Mouse (Mus musculus) heart, embryonic 16.5 days (tissue): ENCODE results near the gene Prph. TPM values are rescaled to one million over a fixed set of nuclear protein-coding genes. Genes with fewer than 3 reads are reported as not detected.

Source experiments
- ATAC-seq: fragments of 200-750 bp; cut with Nextera tagmentation; replicated peaks from 2 replicates; pipeline ENCODE4 v1.8.0; 2017; ENCODE audit warnings: moderate number of reproducible peaks; ENCODE audit not compliant: insufficient read depth, low FRiP score; ENCODE audit errors: extremely low read depth
- H3K27ac ChIP-seq: fragments of 300-500 bp; sonication (generic); 2 replicates; pipeline ENCODE4 v1.5.1; 2014; ENCODE audit warnings: mild to moderate bottlenecking, low read length, control low read depth, moderate library complexity
- H3K27me3 ChIP-seq: fragments of 300-500 bp; sonication (generic); 2 replicates; pipeline ENCODE4 v1.6.1; 2014; ENCODE audit warnings: low read length, mixed read lengths; ENCODE audit not compliant: control insufficient read depth, insufficient read depth
- H3K36me3 ChIP-seq: fragments of 300-500 bp; sonication (generic); 2 replicates; pipeline ENCODE4 v1.6.1; 2014; ENCODE audit not compliant: control insufficient read depth, insufficient read depth
- H3K4me1 ChIP-seq: fragments of 300-500 bp; sonication (generic); 2 replicates; pipeline ENCODE4 v1.6.1; 2014; ENCODE audit warnings: low read length, mixed read lengths; ENCODE audit not compliant: control insufficient read depth, insufficient read depth
- H3K4me2 ChIP-seq: fragments of 300-500 bp; sonication (generic); 2 replicates; pipeline ENCODE4 v1.6.1; 2014; ENCODE audit warnings: low read depth, mild to moderate bottlenecking, control low read depth, low read length
- H3K4me3 ChIP-seq: fragments of 300-500 bp; sonication (generic); 2 replicates; pipeline ENCODE4 v1.5.1; 2014; ENCODE audit warnings: mild to moderate bottlenecking, control low read depth, low read length
- H3K9ac ChIP-seq: fragments of 300-500 bp; sonication (generic); 2 replicates; pipeline ENCODE4 v1.6.1; 2014; ENCODE audit warnings: low read length, control low read depth
- H3K9me3 ChIP-seq: fragments of 300-500 bp; sonication (generic); replicated peaks from 2 replicates; pipeline ENCODE4 v1.6.1; 2016; ENCODE audit warnings: low read length; ENCODE audit not compliant: control insufficient read depth
- WGBS: fragments of 180-500 bp; shearing (Covaris S2); extraction: QIAGEN DNeasy Blood & Tissue Kit; methylation state at CpG from one replicate; pipeline ENCODE4 v1.1.7; 2014; 5-methylcytosine and 5-hydroxymethylcytosine counted together
- polyA plus RNA-seq: library from polyadenylated mRNA; unstranded; fragments of >200 nt; fragmentation: Nextera tagmentation; extraction: Ambion mirVana; gene quantifications from 2 replicates; pipeline ENCODE4 v1.2.1, GENCODE M21; 2015

The Prph gene
- polyA plus RNA-seq, 1 experiment from 2014 or later = 2.4 TPM

- Histone ChIP-seq H3K4me1 (peaks cover 5% of the 10 kb centered on the region; the same call in 1 of the 2 replicates), H3K4me3 (no peak overlapping the region), H3K4me2 (no peak overlapping the region), H3K36me3 (no peaks in the 10 kb centered on the region), H3K27ac (no peak overlapping the region), H3K9ac (no peak overlapping the region), H3K27me3 (no peaks in the 10 kb centered on the region; the same call in 1 of the 2 replicates), H3K9me3 (0 out of 2 replicates have a peak, but pooled peaks cover 2% of the 10 kb centered on the region)
- 93% methylated on average over 4 of the region's 4 CpGs for WGBS
- ATAC-seq = no peak
Measured at GRCm38 (mm10) chr15:99020171-99020570, 34.8 kb upstream of the Prph start.

- no peak for ATAC-seq
- WGBS = 97% methylated on average over 7 of the region's 7 CpGs
- no peak overlapping the region for H3K4me2 ChIP-seq
- H3K4me1 ChIP-seq = peaks cover 5% of the 10 kb centered on the region; the same call in 1 of the 2 replicates
- no peak overlapping the region for H3K9ac ChIP-seq
- H3K36me3 ChIP-seq = no peaks in the 10 kb centered on the region
- 0 out of 2 replicates have a peak, but pooled peaks cover 2% of the 10 kb centered on the region for H3K9me3 ChIP-seq
- H3K27ac ChIP-seq = no peak overlapping the region
- H3K27me3 ChIP-seq = no peaks in the 10 kb centered on the region
- H3K4me3 ChIP-seq = no peak overlapping the region
Measured at GRCm38 (mm10) chr15:99021255-99021654, 33.7 kb upstream of the Prph start.

- Histone ChIP-seq H3K4me3 (no peak overlapping the region), H3K36me3 (no peaks in the 10 kb centered on the region), H3K27ac (no peak overlapping the region), H3K4me2 (no peak overlapping the region), H3K9ac (no peak overlapping the region), H3K9me3 (0 out of 2 replicates have a peak, but pooled peaks cover 2% of the 10 kb centered on the region), H3K4me1 (peaks cover 11% of the 10 kb centered on the region), H3K27me3 (no peaks in the 10 kb centered on the region)
- 19% methylated on average over 7 of the region's 8 CpGs for WGBS
- ATAC-seq = no peak
Measured at GRCm38 (mm10) chr15:99024668-99025314, 30.2 kb upstream of the Prph start.

GRCm38 (mm10) chr15:99025414-99025813 lies 29.6 kb upstream of the Prph start:
- 75% methylated on average over 13 of the region's 13 CpGs for WGBS
- no peaks in the 10 kb centered on the region for H3K27me3 ChIP-seq
- H3K36me3 ChIP-seq = no peaks in the 10 kb centered on the region
- 0 out of 2 replicates have a peak, but pooled peaks cover 2% of the 10 kb centered on the region for H3K9me3 ChIP-seq
- H3K9ac ChIP-seq = no peak overlapping the region
- ATAC-seq = no peak
- no peak overlapping the region for H3K27ac ChIP-seq
- H3K4me1 ChIP-seq = peaks cover 11% of the 10 kb centered on the region
- no peak overlapping the region for H3K4me3 ChIP-seq
- H3K4me2 ChIP-seq = no peak overlapping the region

GRCm38 (mm10) chr15:99026259-99026658 lies 28.7 kb upstream of the Prph start:
- Histone ChIP-seq H3K9me3 (0 out of 2 replicates have a peak, but pooled peaks cover 2% of the 10 kb centered on the region), H3K36me3 (no peaks in the 10 kb centered on the region), H3K4me2 (no peak overlapping the region), H3K27me3 (no peaks in the 10 kb centered on the region), H3K4me1 (peaks cover 14% of the 10 kb centered on the region), H3K9ac (no peak overlapping the region), H3K4me3 (no peak overlapping the region), H3K27ac (no peak overlapping the region)
- 60% methylated on average over 4 of the region's 4 CpGs for WGBS
- no peak for ATAC-seq

GRCm38 (mm10) chr15:99027116-99027515 lies 27.9 kb upstream of the Prph start:
- Histone ChIP-seq H3K36me3 (no peaks in the 10 kb centered on the region), H3K9me3 (no peaks in the 10 kb centered on the region), H3K4me1 (peaks cover 19% of the 10 kb centered on the region), H3K4me3 (no peak overlapping the region), H3K27me3 (no peaks in the 10 kb centered on the region), H3K9ac (no peak overlapping the region), H3K27ac (no peak overlapping the region), H3K4me2 (no peak overlapping the region)
- 71% methylated on average over 5 of the region's 5 CpGs for WGBS
- no peak for ATAC-seq

- Histone ChIP-seq H3K4me1 (peaks cover 37% of the 10 kb centered on the region), H3K9me3 (no peaks in the 10 kb centered on the region), H3K36me3 (no peaks in the 10 kb centered on the region), H3K27ac (peak overlapping the region; percentile 95), H3K4me3 (peak overlapping the region; percentile 86), H3K27me3 (no peaks in the 10 kb centered on the region), H3K4me2 (peak overlapping the region; percentile 70), H3K9ac (peak overlapping the region; percentile 88)
- ATAC-seq = no peak
- WGBS = 9% methylated on average over 10 of the region's 10 CpGs
Measured at GRCm38 (mm10) chr15:99028874-99029458, 26.0 kb upstream of the Prph start.

GRCm38 (mm10) chr15:99029619-99030584 lies 25.1 kb upstream of the Prph start, which contains the start of gene Tuba1c:
Gene Tuba1c (plus strand): TSS chr15:99029891.
- H3K4me2 ChIP-seq = peak within 1 kb of the TSS; percentile 70
- H3K27ac ChIP-seq = peak within 1 kb of the TSS; percentile 95
- H3K4me3 ChIP-seq = peak within 1 kb of the TSS; percentile 86
- H3K36me3 ChIP-seq = peaks cover 5% of the 10 kb centered on the region
- WGBS = under 1% methylated on average over 52 of the region's 52 CpGs
- ATAC-seq = peak; percentile 88
- H3K4me1 ChIP-seq = peaks cover 39% of the 10 kb centered on the region
- H3K9ac ChIP-seq = peak within 1 kb of the TSS; percentile 88
- no peaks in the 10 kb centered on the region for H3K27me3 ChIP-seq
- no peaks in the 10 kb centered on the region for H3K9me3 ChIP-seq
